Mouse (Mus musculus) hindbrain, embryonic 12.5 days (tissue): ENCODE measurements around the gene Crabp2. TPM values are rescaled to one million over a fixed set of nuclear protein-coding genes. Genes with fewer than 3 reads are reported as not detected.
A peak's percentile ranks its signal among the peaks of the same experiment; 100 is the strongest.

ENCODE experiments used
- ATAC-seq: fragments of 200-750 bp; cut with Nextera tagmentation; 2 replicates; pipeline ENCODE4 v1.8.0; 2017; ENCODE audit warnings: moderate TSS enrichment; ENCODE audit not compliant: low FRiP score
- H3K27ac ChIP-seq: fragments of 300-500 bp; sonication (generic); 2 replicates; pipeline ENCODE4 v1.5.1; 2016; ENCODE audit warnings: mild to moderate bottlenecking
- H3K27me3 ChIP-seq: fragments of 300-500 bp; sonication (generic); 2 replicates; pipeline ENCODE4 v1.6.1; 2016; ENCODE audit warnings: mild to moderate bottlenecking
- H3K36me3 ChIP-seq: fragments of 300-500 bp; sonication (generic); 2 replicates; pipeline ENCODE4 v1.6.1; 2016; ENCODE audit warnings: mild to moderate bottlenecking
- H3K4me1 ChIP-seq: fragments of 300-500 bp; sonication (generic); 2 replicates; pipeline ENCODE4 v1.6.1; 2016
- H3K4me2 ChIP-seq: fragments of 300-500 bp; sonication (generic); replicated peaks from 2 replicates; pipeline ENCODE4 v1.6.1; 2016; ENCODE audit warnings: mild to moderate bottlenecking
- H3K4me3 ChIP-seq: fragments of 300-500 bp; sonication (generic); 2 replicates; pipeline ENCODE4 v1.5.1; 2016; ENCODE audit warnings: mild to moderate bottlenecking
- H3K9ac ChIP-seq: fragments of 300-500 bp; sonication (generic); 2 replicates; pipeline ENCODE4 v1.6.1; 2016; ENCODE audit warnings: mild to moderate bottlenecking, moderate library complexity
- H3K9me3 ChIP-seq: fragments of 300-500 bp; sonication (generic); replicated peaks from 2 replicates; pipeline ENCODE4 v1.6.1; 2016; ENCODE audit warnings: mild to moderate bottlenecking
- WGBS: fragments of 180-500 bp; shearing (Covaris S2); methylation state at CpG from one replicate; pipeline ENCODE4 v1.1.7; 2016; 5-methylcytosine and 5-hydroxymethylcytosine counted together
- polyA plus RNA-seq: library from polyadenylated mRNA; unstranded; fragments of >200 nt; fragmentation: Nextera tagmentation; extraction: Ambion mirVana; gene quantifications from 2 replicates; pipeline ENCODE4 v1.2.1, GENCODE M21; 2016

The Crabp2 gene
- polyA plus RNA-seq, 1 experiment from 2014 or later = 384 TPM

- ATAC-seq = no peak
- Histone ChIP-seq H3K27ac (no peak overlapping the region), H3K4me1 (peaks cover 12% of the 10 kb centered on the region), H3K9ac (no peak overlapping the region), H3K36me3 (no peaks in the 10 kb centered on the region), H3K4me2 (no peak overlapping the region), H3K4me3 (no peak overlapping the region), H3K27me3 (peaks cover 96% of the 10 kb centered on the region), H3K9me3 (no peaks in the 10 kb centered on the region)
- 2% methylated on average over 5 of the region's 6 CpGs for WGBS
These were observed 45.0 kb downstream of the Crabp2 start for GRCm38 (mm10) chr3:87993436-87993835.

GRCm38 (mm10) chr3:87995331-87995730, 46.9 kb downstream of the Crabp2 start:
- 30% methylated on average over 11 of the region's 11 CpGs for WGBS
- Histone ChIP-seq H3K36me3 (no peaks in the 10 kb centered on the region), H3K4me3 (no peak overlapping the region), H3K27me3 (peaks cover 99% of the 10 kb centered on the region), H3K9ac (no peak overlapping the region), H3K27ac (no peak overlapping the region), H3K4me2 (no peak overlapping the region), H3K4me1 (peaks cover 29% of the 10 kb centered on the region), H3K9me3 (no peaks in the 10 kb centered on the region; the same call in 1 of the 2 replicates)
- ATAC-seq = no peak

GRCm38 (mm10) chr3:87996401-87996800, 47.9 kb downstream of the Crabp2 start:
- Histone ChIP-seq H3K27ac (no peak overlapping the region), H3K4me2 (peak overlapping the region; percentile 71), H3K9me3 (no peaks in the 10 kb centered on the region; the same call in 1 of the 2 replicates), H3K27me3 (peaks cover 99% of the 10 kb centered on the region), H3K4me1 (peaks cover 34% of the 10 kb centered on the region), H3K4me3 (peak overlapping the region; percentile 41; the same call in 1 of the 2 replicates), H3K36me3 (no peaks in the 10 kb centered on the region), H3K9ac (no peak overlapping the region)
- 1% methylated on average over 15 of the region's 15 CpGs for WGBS
- ATAC-seq = no peak

- Histone ChIP-seq H3K9me3 (no peaks in the 10 kb centered on the region; the same call in 1 of the 2 replicates), H3K36me3 (no peaks in the 10 kb centered on the region), H3K27me3 (peaks cover 99% of the 10 kb centered on the region), H3K4me1 (peaks cover 35% of the 10 kb centered on the region), H3K4me3 (peak overlapping the region; percentile 41), H3K27ac (no peak overlapping the region), H3K9ac (peak overlapping the region; percentile 53; the same call in 1 of the 2 replicates), H3K4me2 (peak overlapping the region; percentile 71)
- 1% methylated on average over 49 of the region's 49 CpGs for WGBS
- no peak for ATAC-seq
These were observed 48.6 kb downstream of the Crabp2 start for GRCm38 (mm10) chr3:87996971-87997614.

- Histone ChIP-seq H3K4me2 (0 out of 2 replicates have a peak overlapping the region, but pooled peaks have one; percentile 90), H3K27ac (no peak overlapping the region)
- no peak for ATAC-seq
These were observed 50.3 kb downstream of the Crabp2 start for GRCm38 (mm10) chr3:87998747-87999146.

GRCm38 (mm10) chr3:87999243-87999895, 50.9 kb downstream of the Crabp2 start:
- ATAC-seq = no peak
- Histone ChIP-seq H3K27me3 (peaks cover 98% of the 10 kb centered on the region), H3K9me3 (no peaks in the 10 kb centered on the region; the same call in 1 of the 2 replicates), H3K4me2 (peak overlapping the region; percentile 90), H3K4me1 (peaks cover 43% of the 10 kb centered on the region), H3K27ac (no peak overlapping the region), H3K36me3 (no peaks in the 10 kb centered on the region), H3K4me3 (peak overlapping the region; percentile 47), H3K9ac (peak overlapping the region; percentile 55; the same call in 1 of the 2 replicates)
- WGBS = 1% methylated on average over 38 of the region's 38 CpGs

More at GRCm38 (mm10) chr3:87998747-87999146, 50.3 kb downstream of the Crabp2 start:
- WGBS = 5% methylated on average over 7 of the region's 7 CpGs
- Histone ChIP-seq H3K4me1 (peaks cover 43% of the 10 kb centered on the region), H3K27me3 (peaks cover 100% of the 10 kb centered on the region), H3K9me3 (no peaks in the 10 kb centered on the region; the same call in 1 of the 2 replicates), H3K36me3 (no peaks in the 10 kb centered on the region), H3K9ac (no peak overlapping the region), H3K4me3 (0 out of 2 replicates have a peak overlapping the region, but pooled peaks have one; percentile 47)

- Histone ChIP-seq H3K4me1 (peaks cover 43% of the 10 kb centered on the region), H3K27ac (no peak within 1 kb of the TSS), H3K27me3 (peaks cover 89% of the 10 kb centered on the region), H3K9ac (peak within 1 kb of the TSS; percentile 55; the same call in 1 of the 2 replicates), H3K36me3 (no peaks in the 10 kb centered on the region), H3K4me3 (peak within 1 kb of the TSS; percentile 47), H3K9me3 (no peaks in the 10 kb centered on the region; the same call in 1 of the 2 replicates), H3K4me2 (peak within 1 kb of the TSS; percentile 90)
- under 1% methylated on average over 38 of the region's 39 CpGs for WGBS
- no peak for ATAC-seq
These were observed 51.7 kb downstream of the Crabp2 start, which contains the start of gene Bcan for GRCm38 (mm10) chr3:88000181-88000580. TSS of gene Bcan (minus strand) at chr3:88000230.

- Histone ChIP-seq H3K9ac (no peak overlapping the region), H3K4me3 (peak overlapping the region; percentile 47; the same call in 1 of the 2 replicates), H3K9me3 (no peaks in the 10 kb centered on the region; the same call in 1 of the 2 replicates), H3K27me3 (peaks cover 81% of the 10 kb centered on the region), H3K4me2 (peak overlapping the region; percentile 90; the same call in 1 of the 2 replicates), H3K27ac (no peak overlapping the region), H3K4me1 (peaks cover 43% of the 10 kb centered on the region), H3K36me3 (no peaks in the 10 kb centered on the region)
- ATAC-seq = no peak
- WGBS = 16% methylated on average over 11 of the region's 11 CpGs
These were observed 52.5 kb downstream of the Crabp2 start for GRCm38 (mm10) chr3:88000816-88001595.

- Histone ChIP-seq H3K36me3 (no peaks in the 10 kb centered on the region), H3K9me3 (no peaks in the 10 kb centered on the region; the same call in 1 of the 2 replicates), H3K4me3 (peak overlapping the region; percentile 6; the same call in 1 of the 2 replicates), H3K27me3 (peaks cover 69% of the 10 kb centered on the region), H3K4me2 (peak overlapping the region; percentile 17; the same call in 1 of the 2 replicates), H3K27ac (no peak overlapping the region), H3K4me1 (peaks cover 32% of the 10 kb centered on the region), H3K9ac (no peak overlapping the region)
- ATAC-seq = no peak
- WGBS = 5% methylated on average over 17 of the region's 17 CpGs
These were observed 54.0 kb downstream of the Crabp2 start for GRCm38 (mm10) chr3:88002291-88002976.
